Mouse (Mus musculus) embryonic facial prominence, embryonic 10.5 days (tissue): ENCODE measurements around the gene Mdm2. TPM values are rescaled to one million over a fixed set of nuclear protein-coding genes. Genes with fewer than 3 reads are reported as not detected.

Source experiments
- DNase-seq: peaks from one replicate; pipeline ENCODE4 v3.0.0-alpha.2; 2017; ENCODE audit warnings: low spot score
- H3K27ac ChIP-seq: fragments of 300-500 bp; sonication (generic); replicated peaks from 2 replicates; pipeline ENCODE4 v1.5.1; 2016; ENCODE audit warnings: mild to moderate bottlenecking
- H3K27me3 ChIP-seq: fragments of 300-500 bp; sonication (generic); replicated peaks from 2 replicates; pipeline ENCODE4 v1.6.1; 2016; ENCODE audit warnings: low read depth, mild to moderate bottlenecking; ENCODE audit not compliant: poor library complexity, severe bottlenecking
- H3K36me3 ChIP-seq: fragments of 300-500 bp; sonication (generic); replicated peaks from 2 replicates; pipeline ENCODE4 v1.6.1; 2016; ENCODE audit warnings: mild to moderate bottlenecking, moderate library complexity
- H3K4me1 ChIP-seq: fragments of 300-500 bp; sonication (generic); 2 replicates; pipeline ENCODE4 v1.6.1; 2016
- H3K4me3 ChIP-seq: fragments of 300-500 bp; sonication (generic); 2 replicates; pipeline ENCODE4 v1.5.1; 2016; ENCODE audit warnings: mild to moderate bottlenecking, moderate library complexity
- H3K9me3 ChIP-seq: fragments of 300-500 bp; sonication (generic); 2 replicates; pipeline ENCODE4 v1.6.1; 2016; ENCODE audit warnings: mild to moderate bottlenecking
- WGBS: fragments of 180-500 bp; shearing (Covaris S2); methylation state at CpG from one replicate; pipeline ENCODE4 v1.1.7; 2016; 5-methylcytosine and 5-hydroxymethylcytosine counted together
- polyA plus RNA-seq: library from polyadenylated mRNA; unstranded; fragments of >200 nt; fragmentation: Nextera tagmentation; extraction: Ambion mirVana; gene quantifications from 2 replicates; pipeline ENCODE4 v1.2.1, GENCODE M21; 2016

Mdm2 gene
- polyA plus RNA-seq, 1 experiment from 2014 or later: 58.9 TPM

- H3K27ac ChIP-seq: no peak overlapping the region
- no peaks in the 10 kb centered on the region for H3K27me3 ChIP-seq
- 93% methylated on average over 6 of the region's 6 CpGs for WGBS
- DNase-seq: no peak
- H3K4me3 ChIP-seq: no peak overlapping the region
- H3K36me3 ChIP-seq: peaks cover 97% of the 10 kb centered on the region
- H3K9me3 ChIP-seq: no peaks in the 10 kb centered on the region
- no peaks in the 10 kb centered on the region for H3K4me1 ChIP-seq
Observed at GRCm38 (mm10) chr10:117694255-117694953, 16.2 kb downstream of the Mdm2 start.

- Histone ChIP-seq H3K4me1 (no peaks in the 10 kb centered on the region), H3K27me3 (no peaks in the 10 kb centered on the region), H3K27ac (no peak overlapping the region), H3K9me3 (no peaks in the 10 kb centered on the region), H3K4me3 (no peak overlapping the region), H3K36me3 (peaks cover 97% of the 10 kb centered on the region)
- 96% methylated on average over 5 of the region's 5 CpGs for WGBS
- no peak for DNase-seq
Observed at GRCm38 (mm10) chr10:117692953-117693352, 17.6 kb downstream of the Mdm2 start.

DNA sequence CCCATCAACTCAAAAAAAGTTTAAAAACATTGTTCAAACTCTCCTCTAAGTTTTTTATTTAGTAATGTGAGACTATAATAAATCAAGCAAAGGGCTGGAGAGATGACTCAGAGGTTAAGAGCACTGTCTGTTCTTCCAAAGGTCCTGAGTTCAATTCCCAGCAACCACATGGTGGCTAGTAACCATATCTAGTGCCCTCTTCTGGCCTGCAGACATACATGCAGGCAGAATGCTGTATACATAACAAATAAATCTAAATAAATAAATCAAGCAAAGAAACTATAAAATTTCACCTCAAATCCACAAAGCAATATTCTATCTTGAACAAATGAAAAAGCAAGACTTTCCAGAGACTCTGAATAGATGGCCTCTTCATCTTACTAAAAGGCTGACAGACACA is 18.4 kb downstream of the Mdm2 start:
- Histone ChIP-seq H3K4me1 (no peaks in the 10 kb centered on the region), H3K27me3 (no peaks in the 10 kb centered on the region), H3K9me3 (no peaks in the 10 kb centered on the region), H3K27ac (no peak overlapping the region), H3K36me3 (peaks cover 96% of the 10 kb centered on the region), H3K4me3 (no peak overlapping the region)
- no peak for DNase-seq

DNA sequence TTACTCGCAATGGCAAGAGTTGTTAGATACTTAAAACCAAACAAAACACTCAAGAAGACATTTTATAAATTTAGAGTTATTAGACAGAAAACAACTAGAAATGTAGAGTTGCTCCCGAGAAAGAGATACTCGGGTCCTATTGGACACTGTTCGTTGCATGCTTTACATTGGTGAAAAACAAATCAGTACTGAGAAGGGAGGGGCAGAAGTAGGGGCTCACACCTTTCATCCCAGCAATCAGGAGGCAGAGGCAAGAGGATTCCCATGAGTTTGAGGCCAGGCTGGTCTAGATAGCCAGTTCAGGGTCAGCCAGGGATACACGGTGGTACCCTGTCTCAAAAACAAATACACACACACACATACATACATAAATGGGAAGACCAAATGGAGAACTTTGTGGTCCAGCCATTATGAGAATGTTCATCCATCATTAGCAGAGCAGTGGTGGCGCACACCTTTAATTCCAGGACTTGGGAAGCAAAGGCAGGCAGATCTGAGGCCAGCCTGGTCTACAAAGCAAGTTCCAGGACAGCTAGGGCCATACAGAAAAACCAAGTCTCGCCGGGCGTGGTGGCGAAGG is 19.1 kb downstream of the Mdm2 start:
- Histone ChIP-seq H3K9me3 (no peaks in the 10 kb centered on the region), H3K4me1 (no peaks in the 10 kb centered on the region), H3K27me3 (no peaks in the 10 kb centered on the region), H3K36me3 (peaks cover 89% of the 10 kb centered on the region), H3K27ac (no peak overlapping the region), H3K4me3 (no peak overlapping the region)
- no peak for DNase-seq
- WGBS: 94% methylated on average over 10 of the region's 10 CpGs

GRCm38 (mm10) chr10:117690770-117691296 is 19.7 kb downstream of the Mdm2 start:
- Histone ChIP-seq H3K4me1 (no peaks in the 10 kb centered on the region), H3K36me3 (peaks cover 82% of the 10 kb centered on the region), H3K27me3 (no peaks in the 10 kb centered on the region), H3K4me3 (no peak overlapping the region), H3K27ac (no peak overlapping the region), H3K9me3 (no peaks in the 10 kb centered on the region)
- DNase-seq: no peak
- 97% methylated on average over 3 of the region's 3 CpGs for WGBS

GRCm38 (mm10) chr10:117690101-117690352 is 20.5 kb downstream of the Mdm2 start:
- no peak for DNase-seq
- WGBS: 83% methylated on average over 2 of the region's 2 CpGs
- Histone ChIP-seq H3K27ac (no peak overlapping the region), H3K4me1 (no peaks in the 10 kb centered on the region), H3K4me3 (no peak overlapping the region), H3K27me3 (no peaks in the 10 kb centered on the region), H3K9me3 (no peaks in the 10 kb centered on the region), H3K36me3 (peaks cover 74% of the 10 kb centered on the region)

GRCm38 (mm10) chr10:117689297-117690100 is 21.1 kb downstream of the Mdm2 start:
- no peak for DNase-seq
- Histone ChIP-seq H3K4me1 (no peaks in the 10 kb centered on the region), H3K36me3 (peaks cover 69% of the 10 kb centered on the region), H3K27me3 (no peaks in the 10 kb centered on the region), H3K4me3 (no peak overlapping the region), H3K9me3 (no peaks in the 10 kb centered on the region), H3K27ac (no peak overlapping the region)
- 95% methylated on average over 11 of the region's 11 CpGs for WGBS

DNA sequence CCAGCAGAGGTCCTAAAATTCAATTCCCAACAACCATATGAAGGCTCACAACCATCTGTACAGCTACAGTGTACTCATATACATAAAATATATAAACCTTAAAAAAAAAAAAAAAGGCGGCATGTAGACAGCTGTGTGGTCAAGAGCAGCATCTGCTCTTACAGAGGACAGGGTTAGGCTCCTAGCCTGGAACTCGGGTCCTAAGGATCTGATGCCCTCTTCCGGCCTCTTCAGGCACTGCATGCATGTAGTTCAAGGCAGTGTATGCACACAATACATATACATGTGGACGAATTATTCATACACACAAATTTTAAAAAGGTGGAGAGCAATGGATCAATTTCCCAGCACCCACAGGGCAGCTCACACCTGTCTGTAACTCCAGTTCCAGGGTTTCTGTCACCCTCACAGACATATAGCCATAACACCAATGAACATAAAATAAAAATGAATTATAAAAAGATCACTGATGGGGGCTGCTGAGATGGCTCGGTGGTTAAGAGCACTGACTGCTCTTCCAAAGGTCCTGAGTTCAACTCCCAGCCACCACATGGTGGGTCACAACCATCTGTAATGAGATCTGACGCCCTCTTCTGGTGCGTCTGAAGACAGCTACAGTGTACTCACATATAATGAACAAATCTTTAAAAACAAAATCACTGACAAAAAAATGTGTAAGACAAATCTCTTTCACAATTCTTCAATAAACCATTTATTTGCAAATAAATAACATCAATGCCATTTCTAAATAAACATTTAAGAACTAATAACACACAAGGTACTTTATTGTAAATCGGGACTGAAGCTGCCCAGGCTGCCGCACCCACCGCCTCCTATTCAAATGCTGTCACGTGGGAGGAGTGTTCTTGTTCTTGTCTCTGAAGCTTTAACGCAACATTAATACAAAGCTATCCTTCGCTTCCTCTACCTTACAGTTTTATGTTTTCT is 22.1 kb downstream of the Mdm2 start:
- DNase-seq: no peak
- 88% methylated on average over 13 of the region's 13 CpGs for WGBS
- Histone ChIP-seq H3K27me3 (no peaks in the 10 kb centered on the region), H3K9me3 (no peaks in the 10 kb centered on the region), H3K27ac (no peak overlapping the region), H3K4me1 (0 out of 2 replicates have a peak, but pooled peaks cover 1% of the 10 kb centered on the region), H3K36me3 (peaks cover 66% of the 10 kb centered on the region), H3K4me3 (no peak overlapping the region)

- H3K9me3 ChIP-seq: no peaks in the 10 kb centered on the region
- H3K36me3 ChIP-seq: peaks cover 58% of the 10 kb centered on the region
- 89% methylated on average over 7 of the region's 7 CpGs for WGBS
- peaks cover 5% of the 10 kb centered on the region; the same call in 1 of the 2 replicates for H3K4me1 ChIP-seq
- H3K27me3 ChIP-seq: no peaks in the 10 kb centered on the region
- H3K4me3 ChIP-seq: no peak overlapping the region
- no peak overlapping the region for H3K27ac ChIP-seq
- DNase-seq: no peak
Observed at GRCm38 (mm10) chr10:117687577-117687976, 23.0 kb downstream of the Mdm2 start.

GRCm38 (mm10) chr10:117687018-117687417 is 23.5 kb downstream of the Mdm2 start:
- Histone ChIP-seq H3K4me1 (peaks cover 5% of the 10 kb centered on the region; the same call in 1 of the 2 replicates), H3K36me3 (peaks cover 52% of the 10 kb centered on the region), H3K9me3 (no peaks in the 10 kb centered on the region), H3K27ac (no peak overlapping the region), H3K27me3 (no peaks in the 10 kb centered on the region), H3K4me3 (no peak overlapping the region)
- 83% methylated on average over 3 of the region's 3 CpGs for WGBS
- no peak for DNase-seq

GRCm38 (mm10) chr10:117685849-117686591 is 24.5 kb downstream of the Mdm2 start:
- Histone ChIP-seq H3K27me3 (no peaks in the 10 kb centered on the region), H3K27ac (no peak overlapping the region), H3K4me3 (no peak overlapping the region), H3K9me3 (no peaks in the 10 kb centered on the region), H3K4me1 (peaks cover 5% of the 10 kb centered on the region; the same call in 1 of the 2 replicates), H3K36me3 (peaks cover 43% of the 10 kb centered on the region)
- WGBS: 93% methylated on average over 13 of the region's 13 CpGs
- DNase-seq: no peak
